Mouse (Mus musculus): ENCODE measurements at regions not wholly inside any gene's neighbourhood (a gene's known extent, or its start where the extent isn't known, plus 50 kb on each side); places are given as distances from the start of the nearest gene placed in this dataset.

GRCm38 (mm10) chr13:79057424-79057823 is 857.9 kb upstream of the Nr2f1 start:
- H3K9ac ChIP-seq (ENCODE audit: low read depth, low read length): no peak overlapping the region
- no peak for TF ChIP-seq CTCF (IDR thresholded peaks at IDR 0.05; ENCODE audit: low read depth)
- no peak overlapping the region for H3K4me3 ChIP-seq (ENCODE audit: low read depth, low read length)
- H3K27me3 ChIP-seq (replicated peaks; ENCODE audit: control insufficient read depth, insufficient read depth, low read length): no peaks in the 10 kb centered on the region
- no peaks in the 10 kb centered on the region for H3K36me3 ChIP-seq (ENCODE audit: control insufficient read depth, insufficient read depth)
- WGBS: 94% methylated on average over 1 of the region's 1 CpGs
- H3K4me2 ChIP-seq (replicated peaks; ENCODE audit: low read depth): no peak overlapping the region
- no peak for ATAC-seq
- H3K9me3 ChIP-seq (ENCODE audit: control insufficient read depth): no peaks in the 10 kb centered on the region
- H3K27ac ChIP-seq (ENCODE audit: low read depth, low read length): no peak overlapping the region
- H3K4me1 ChIP-seq (replicated peaks; ENCODE audit: control insufficient read depth, insufficient read depth, low read length): no peaks in the 10 kb centered on the region

GRCm38 (mm10) chr13:79054481-79054880 is 854.9 kb upstream of the Nr2f1 start:
- no peak for TF ChIP-seq CTCF (IDR thresholded peaks at IDR 0.05; ENCODE audit: low read depth)
- peak; percentile 78 for ATAC-seq
- Histone ChIP-seq H3K27ac (ENCODE audit: low read depth, low read length) (no peak overlapping the region), H3K36me3 (ENCODE audit: control insufficient read depth, insufficient read depth) (no peaks in the 10 kb centered on the region), H3K9ac (ENCODE audit: low read depth, low read length) (no peak overlapping the region), H3K27me3 (replicated peaks; ENCODE audit: control insufficient read depth, insufficient read depth, low read length) (no peaks in the 10 kb centered on the region), H3K4me1 (replicated peaks; ENCODE audit: control insufficient read depth, insufficient read depth, low read length) (no peaks in the 10 kb centered on the region), H3K9me3 (ENCODE audit: control insufficient read depth) (no peaks in the 10 kb centered on the region), H3K4me2 (replicated peaks; ENCODE audit: low read depth) (no peak overlapping the region), H3K4me3 (ENCODE audit: low read depth, low read length) (no peak overlapping the region)

- Histone ChIP-seq H3K27me3 (replicated peaks; ENCODE audit: control insufficient read depth, insufficient read depth, low read length) (no peaks in the 10 kb centered on the region), H3K4me2 (replicated peaks; ENCODE audit: low read depth) (no peak overlapping the region), H3K36me3 (ENCODE audit: control insufficient read depth, insufficient read depth) (no peaks in the 10 kb centered on the region), H3K4me1 (replicated peaks; ENCODE audit: control insufficient read depth, insufficient read depth, low read length) (no peaks in the 10 kb centered on the region), H3K27ac (ENCODE audit: low read depth, low read length) (no peak overlapping the region), H3K9ac (ENCODE audit: low read depth, low read length) (no peak overlapping the region), H3K4me3 (ENCODE audit: low read depth, low read length) (no peak overlapping the region), H3K9me3 (ENCODE audit: control insufficient read depth) (no peaks in the 10 kb centered on the region)
- TF ChIP-seq CTCF (IDR thresholded peaks at IDR 0.05; ENCODE audit: low read depth): no peak
- no peak for ATAC-seq
- 86% methylated on average over 1 of the region's 1 CpGs for WGBS
Measured at GRCm38 (mm10) chr13:79053428-79053827, 853.9 kb upstream of the Nr2f1 start.

- H3K9ac ChIP-seq (ENCODE audit: low read depth, low read length): no peak overlapping the region
- no peak for ATAC-seq
Measured at GRCm38 (mm10) chr13:79047240-79047639, 847.7 kb upstream of the Nr2f1 start.

GRCm38 (mm10) chr13:79044657-79045056 is 845.1 kb upstream of the Nr2f1 start:
- Histone ChIP-seq H3K4me1 (replicated peaks; ENCODE audit: control insufficient read depth, insufficient read depth, low read length) (no peaks in the 10 kb centered on the region), H3K36me3 (ENCODE audit: control insufficient read depth, insufficient read depth) (no peaks in the 10 kb centered on the region), H3K27ac (ENCODE audit: low read depth, low read length) (no peak overlapping the region), H3K9ac (ENCODE audit: low read depth, low read length) (no peak overlapping the region), H3K27me3 (replicated peaks; ENCODE audit: control insufficient read depth, insufficient read depth, low read length) (no peaks in the 10 kb centered on the region), H3K4me2 (replicated peaks; ENCODE audit: low read depth) (no peak overlapping the region), H3K9me3 (ENCODE audit: control insufficient read depth) (no peaks in the 10 kb centered on the region), H3K4me3 (ENCODE audit: low read depth, low read length) (no peak overlapping the region)
- no peak for ATAC-seq
- no peak for TF ChIP-seq CTCF (IDR thresholded peaks at IDR 0.05; ENCODE audit: low read depth)
- 61% methylated on average over 5 of the region's 5 CpGs for WGBS

More at GRCm38 (mm10) chr13:79047240-79047639, 847.7 kb upstream of the Nr2f1 start:
- Histone ChIP-seq H3K9me3 (ENCODE audit: control insufficient read depth) (no peaks in the 10 kb centered on the region), H3K4me1 (replicated peaks; ENCODE audit: control insufficient read depth, insufficient read depth, low read length) (no peaks in the 10 kb centered on the region), H3K4me2 (replicated peaks; ENCODE audit: low read depth) (no peak overlapping the region), H3K36me3 (ENCODE audit: control insufficient read depth, insufficient read depth) (no peaks in the 10 kb centered on the region), H3K27me3 (replicated peaks; ENCODE audit: control insufficient read depth, insufficient read depth, low read length) (no peaks in the 10 kb centered on the region), H3K27ac (ENCODE audit: low read depth, low read length) (no peak overlapping the region), H3K4me3 (ENCODE audit: low read depth, low read length) (no peak overlapping the region)
- WGBS: 90% methylated on average over 1 of the region's 1 CpGs
- TF ChIP-seq CTCF (IDR thresholded peaks at IDR 0.05; ENCODE audit: low read depth): no peak

- Histone ChIP-seq H3K4me2 (replicated peaks; ENCODE audit: low read depth) (no peak overlapping the region), H3K9ac (ENCODE audit: low read depth, low read length) (no peak overlapping the region), H3K36me3 (ENCODE audit: control insufficient read depth, insufficient read depth) (no peaks in the 10 kb centered on the region), H3K27me3 (replicated peaks; ENCODE audit: control insufficient read depth, insufficient read depth, low read length) (no peaks in the 10 kb centered on the region), H3K27ac (ENCODE audit: low read depth, low read length) (no peak overlapping the region), H3K9me3 (ENCODE audit: control insufficient read depth) (no peaks in the 10 kb centered on the region), H3K4me1 (replicated peaks; ENCODE audit: control insufficient read depth, insufficient read depth, low read length) (no peaks in the 10 kb centered on the region; the same call in 1 of the 2 replicates), H3K4me3 (ENCODE audit: low read depth, low read length) (no peak overlapping the region)
- ATAC-seq: no peak
- TF ChIP-seq CTCF (IDR thresholded peaks at IDR 0.05; ENCODE audit: low read depth): no peak
Measured at GRCm38 (mm10) chr13:79037883-79038282, 838.3 kb upstream of the Nr2f1 start.

GRCm38 (mm10) chr13:79035276-79035675 is 835.7 kb upstream of the Nr2f1 start:
- Histone ChIP-seq H3K27ac (ENCODE audit: low read depth, low read length) (no peak overlapping the region), H3K4me3 (ENCODE audit: low read depth, low read length) (no peak overlapping the region), H3K9ac (ENCODE audit: low read depth, low read length) (no peak overlapping the region), H3K4me2 (replicated peaks; ENCODE audit: low read depth) (no peak overlapping the region), H3K4me1 (replicated peaks; ENCODE audit: control insufficient read depth, insufficient read depth, low read length) (no peaks in the 10 kb centered on the region; the same call in 1 of the 2 replicates), H3K9me3 (ENCODE audit: control insufficient read depth) (no peaks in the 10 kb centered on the region), H3K27me3 (replicated peaks; ENCODE audit: control insufficient read depth, insufficient read depth, low read length) (no peaks in the 10 kb centered on the region), H3K36me3 (ENCODE audit: control insufficient read depth, insufficient read depth) (no peaks in the 10 kb centered on the region)
- ATAC-seq: no peak
- WGBS: 73% methylated on average over 2 of the region's 2 CpGs
- no peak for TF ChIP-seq CTCF (IDR thresholded peaks at IDR 0.05; ENCODE audit: low read depth)
